Mouse (Mus musculus) frontal cortex, adult 2 months (tissue): Measurements from ENCODE around the gene Aldh3b3. TPM values are rescaled to one million over a fixed set of nuclear protein-coding genes. Genes with fewer than 3 reads are reported as not detected.

Source experiments
- DNase-seq, 2 experiments: peaks; one replicate each; pipeline ENCODE4 v3.0.0; 2022; ENCODE audit warnings: low spot score in 1 of 2; ENCODE audit errors: extremely low spot score in 1 of 2
- polyA plus RNA-seq: library from polyadenylated mRNA; depleted of rRNA; stranded (reverse); fragments of >200 nt; gene quantifications from 2 replicates; pipeline ENCODE4 v1.2.3, GENCODE M21; 2012; rRNA removed

The Aldh3b3 gene
- polyA plus RNA-seq: 0.38 and 0.58 TPM in 2 replicates

- DNase-seq: no peak
Measured at GRCm38 (mm10) chr19:3958470-3958869, at the start of gene Aldh3b3. TSS of gene Aldh3b3 (plus strand) at chr19:3958645.

- no peak for DNase-seq
Measured at GRCm38 (mm10) chr19:3910206-3910605, 48.2 kb upstream of the Aldh3b3 start.

- peak; percentile 97 to 98 for DNase-seq
Measured at GRCm38 (mm10) chr19:3912337-3913204, 45.9 kb upstream of the Aldh3b3 start, which contains the start of gene Ndufs8. TSS of gene Ndufs8 (minus strand) at chr19:3912774.

- no peak for DNase-seq
Measured at GRCm38 (mm10) chr19:3913692-3914091, 44.8 kb upstream of the Aldh3b3 start.

- DNase-seq: no peak
Measured at GRCm38 (mm10) chr19:3914535-3914934, 43.9 kb upstream of the Aldh3b3 start.

DNA sequence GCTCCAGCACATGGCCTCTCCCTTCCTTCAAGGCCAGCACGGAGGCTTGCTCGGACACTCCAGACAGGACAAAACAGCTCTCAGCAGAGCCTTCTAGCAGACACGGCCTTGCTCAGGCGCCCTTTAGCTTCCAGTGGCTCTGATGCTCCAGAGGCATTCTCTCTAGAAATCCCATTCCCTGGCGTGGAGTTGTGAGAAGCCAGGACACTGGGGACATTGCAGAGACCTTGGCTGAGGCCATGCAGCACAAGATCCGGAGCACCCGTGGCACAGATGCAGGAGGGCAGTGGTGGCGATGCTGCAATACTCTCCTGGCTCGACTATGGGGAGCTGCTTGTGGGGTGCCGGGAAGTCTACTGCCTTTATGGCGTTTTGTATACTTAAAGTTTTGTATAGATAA is 41.7 kb upstream of the Aldh3b3 start:
- DNase-seq: no peak

- DNase-seq: no peak
Measured at GRCm38 (mm10) chr19:3919928-3920327, 38.5 kb upstream of the Aldh3b3 start.

DNA sequence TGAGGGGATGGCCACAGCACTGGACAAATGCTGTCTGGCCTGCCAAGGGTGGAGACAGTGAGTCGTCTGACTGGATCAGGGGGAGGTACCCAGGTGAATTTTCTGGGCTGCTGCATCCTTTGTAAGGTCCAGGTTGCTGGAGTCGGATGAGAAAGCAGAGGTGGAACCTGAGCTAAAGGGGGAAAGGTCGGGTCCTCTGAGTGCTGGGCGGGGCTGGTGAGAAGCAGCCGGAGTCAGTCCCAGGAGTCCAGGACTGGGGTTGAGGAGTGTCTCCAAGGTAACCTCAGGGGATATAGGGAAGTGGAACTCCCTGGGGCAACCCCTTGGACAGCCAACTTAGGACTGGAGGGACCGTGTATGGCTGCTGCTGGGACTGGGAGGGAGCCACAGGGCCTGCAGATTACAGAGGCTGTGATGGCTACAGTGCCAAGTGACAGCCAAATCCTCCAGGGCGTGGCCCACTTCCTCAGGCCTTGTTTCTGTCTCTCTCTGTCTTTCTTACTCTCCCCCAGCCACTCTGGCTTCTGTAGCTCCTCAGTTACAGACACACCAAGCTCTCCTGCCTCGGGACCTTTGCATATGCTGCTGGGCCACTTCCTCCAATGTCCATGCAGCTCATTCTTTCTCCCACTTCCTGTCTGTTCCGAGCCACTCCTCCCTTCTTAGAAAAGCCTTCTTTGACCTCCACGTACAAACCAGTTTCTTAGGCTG is 35.6 kb upstream of the Aldh3b3 start:
- DNase-seq: no peak

- no peak for DNase-seq
Measured at GRCm38 (mm10) chr19:3923586-3923985, 34.9 kb upstream of the Aldh3b3 start.

DNA sequence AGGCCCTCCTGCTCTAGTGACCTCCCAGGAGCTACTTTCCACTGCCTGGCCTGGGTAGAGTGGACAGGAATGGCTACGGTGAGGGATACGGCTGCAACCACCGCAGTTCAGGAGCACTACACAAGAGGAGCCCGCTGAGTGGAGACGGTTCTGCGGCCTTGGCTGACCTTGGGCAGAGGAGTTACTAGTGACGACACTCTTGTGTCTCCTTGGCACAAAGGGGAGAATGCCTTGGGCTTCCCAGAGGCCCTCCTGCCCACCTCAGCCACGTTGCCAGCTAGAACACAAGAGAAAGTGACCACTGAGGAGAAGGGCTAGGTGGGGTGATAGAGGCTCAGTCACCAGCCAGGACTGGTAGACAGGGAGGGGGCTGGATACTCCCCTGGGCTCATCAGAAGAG is 34.3 kb upstream of the Aldh3b3 start:
- no peak for DNase-seq

DNA sequence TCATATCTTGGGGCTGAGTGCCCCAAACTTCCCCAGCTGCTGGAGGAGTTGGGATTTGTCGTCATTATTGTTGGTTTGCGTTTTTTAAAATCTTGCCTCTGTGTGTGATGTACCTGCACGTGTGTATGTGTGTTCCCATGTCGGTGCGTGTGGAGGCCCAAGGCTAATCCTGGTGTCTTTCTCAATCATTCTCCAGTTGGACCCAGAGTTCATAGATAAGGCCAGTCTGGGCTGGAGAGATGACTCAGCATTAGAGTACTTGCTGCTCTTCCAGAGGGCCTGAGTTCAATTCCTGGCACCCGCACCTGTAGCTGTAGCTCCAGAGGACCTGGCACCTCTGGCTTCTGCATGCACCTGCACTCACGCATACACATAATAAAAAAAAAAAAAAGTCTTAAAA is 33.6 kb upstream of the Aldh3b3 start:
- no peak for DNase-seq

- DNase-seq: no peak
Measured at GRCm38 (mm10) chr19:3925859-3926258, 32.6 kb upstream of the Aldh3b3 start.

- no peak for DNase-seq
Measured at GRCm38 (mm10) chr19:3926279-3926678, 32.2 kb upstream of the Aldh3b3 start.

DNA sequence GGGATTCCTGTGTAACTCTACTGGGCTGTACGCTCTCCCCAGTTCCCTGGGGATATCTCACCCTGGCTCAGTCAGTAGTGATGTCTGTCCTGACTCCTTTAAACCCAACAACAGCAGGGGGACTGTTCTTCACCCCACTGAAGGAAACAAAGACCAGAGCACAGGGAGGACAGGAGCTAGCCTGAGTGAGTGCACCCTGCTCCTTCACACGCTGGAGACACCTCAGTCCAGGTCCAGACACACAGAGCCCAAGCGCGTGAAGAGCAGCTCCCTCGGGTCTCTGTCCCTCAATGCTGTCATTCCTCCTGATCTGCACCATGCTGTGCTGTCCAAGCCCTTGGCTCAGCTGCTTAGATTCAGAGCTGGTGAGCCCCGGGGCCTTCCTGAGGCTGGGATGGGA is 31.8 kb upstream of the Aldh3b3 start:
- no peak for DNase-seq

- DNase-seq: no peak
Measured at GRCm38 (mm10) chr19:3927989-3928388, 30.5 kb upstream of the Aldh3b3 start.

- DNase-seq: no peak
Measured at GRCm38 (mm10) chr19:3928779-3929178, 29.7 kb upstream of the Aldh3b3 start.

DNA sequence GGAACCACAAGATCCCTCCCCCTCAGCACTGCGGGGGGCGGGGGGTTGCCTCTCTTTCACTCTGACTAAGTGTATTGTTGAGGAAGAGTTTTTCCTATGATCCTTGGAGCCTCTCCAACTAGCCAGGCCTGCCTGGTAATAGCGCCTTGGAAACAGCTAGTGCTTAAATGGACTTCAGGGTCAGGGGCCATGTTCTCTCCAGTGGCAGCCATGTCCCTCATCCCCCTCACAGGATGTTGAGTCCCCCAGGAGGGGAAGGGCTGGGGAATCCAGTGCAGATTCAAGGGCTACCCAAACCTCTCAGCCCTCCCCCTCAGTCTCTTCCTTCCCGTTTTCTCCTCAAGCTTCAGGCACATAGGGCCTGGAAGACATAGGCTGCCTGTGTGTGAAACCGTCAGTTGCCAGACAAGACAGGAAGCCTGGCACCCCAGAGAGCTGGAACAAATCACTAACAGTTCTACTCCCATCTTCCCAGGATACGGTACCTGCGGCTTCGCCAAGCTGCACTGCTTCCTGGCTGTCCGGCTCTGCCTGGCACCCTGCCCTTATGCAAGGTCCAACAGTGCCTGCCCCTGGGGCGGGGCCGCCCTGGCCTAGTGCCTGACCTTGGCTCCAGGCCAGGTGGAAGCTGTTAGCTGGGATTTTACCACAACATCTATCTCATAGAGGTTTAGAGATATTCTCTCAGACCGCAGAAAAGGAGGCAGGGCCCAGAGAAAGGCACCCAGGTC is 29.1 kb upstream of the Aldh3b3 start, which contains the start of gene Aldh3b1:
Gene Aldh3b1 (minus strand): TSS at position 598 of the 731 bp plus-strand sequence.
- peak in 1 of 2 experiments; percentile 58 for DNase-seq

DNA sequence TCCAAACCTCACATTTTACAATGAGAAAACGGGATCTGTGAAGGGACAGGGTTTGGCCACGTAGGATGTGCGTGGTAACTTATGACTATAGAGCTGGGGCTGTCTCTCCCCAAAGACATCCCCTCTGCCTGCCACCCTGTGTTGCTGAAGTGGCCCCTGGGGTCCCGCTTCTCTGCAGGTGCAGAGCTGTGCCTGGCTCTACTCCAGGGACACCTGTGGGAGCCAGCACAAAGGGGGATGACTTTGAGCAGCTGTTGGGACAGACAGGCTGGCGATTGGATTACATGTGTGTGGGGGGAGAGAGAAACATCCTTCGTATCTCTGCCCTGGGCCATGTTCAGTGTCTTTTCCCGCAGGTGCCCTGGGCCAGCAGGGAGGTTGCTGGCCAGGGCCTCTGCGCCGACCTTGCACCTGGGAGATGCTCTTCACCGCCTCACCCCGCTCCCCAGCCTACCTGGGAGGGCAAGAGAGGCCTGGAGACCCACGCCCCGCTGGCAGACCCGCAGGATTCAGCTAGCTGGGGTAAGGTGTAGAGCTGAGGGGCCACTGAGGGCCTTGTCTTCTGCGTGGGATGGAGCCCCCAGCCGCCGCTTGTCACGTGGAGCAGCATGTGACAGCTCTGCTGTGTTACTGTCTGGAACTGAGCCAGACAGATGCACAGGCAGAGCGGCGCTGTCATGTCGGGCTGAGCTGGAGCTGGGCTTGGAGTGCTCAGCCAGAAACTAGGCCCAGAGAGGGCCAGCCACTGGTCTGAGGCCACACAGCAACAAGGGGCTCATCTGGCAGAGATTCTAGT is 28.0 kb upstream of the Aldh3b3 start:
- DNase-seq: no peak

GRCm38 (mm10) chr19:3931716-3932115 is 26.7 kb upstream of the Aldh3b3 start:
- no peak for DNase-seq
